Mouse (Mus musculus) CD4-positive naive resting alpha-beta T cell, adult 57 days (primary cell): ENCODE measurements around the gene Cuzd1. TPM values are rescaled to one million over a fixed set of nuclear protein-coding genes. Genes with fewer than 3 reads are reported as not detected.

Source experiments
- total RNA-seq: library from RNA; stranded (reverse); gene quantifications from one replicate; pipeline ENCODE4 v1.2.4, GENCODE M21; 2023

Cuzd1 gene
- total RNA-seq = not detected

GRCm38 (mm10) chr7:131322192-131322591 lies at the start of gene Cuzd1:
Gene Cuzd1, minus strand, starts transcription at chr7:131322292.

GRCm38 (mm10) chr7:131370648-131371469 lies 48.8 kb upstream of the Cuzd1 start, which contains the start of gene Pstk:
Gene Pstk, plus strand, starts transcription at chr7:131371141.

GRCm38 (mm10) chr7:131362615-131363300 lies 40.7 kb upstream of the Cuzd1 start, which contains the start of gene 2310057M21Rik:
Gene 2310057M21Rik, minus strand, starts transcription at chr7:131362759.

GRCm38 (mm10) chr7:131333564-131333963 lies 11.5 kb upstream of the Cuzd1 start, which contains the start of gene Fam24a:
Gene Fam24a, plus strand, starts transcription at chr7:131333864.

GRCm38 (mm10) chr7:131329416-131329815 lies 7.3 kb upstream of the Cuzd1 start, which contains the start of gene Fam24b:
Gene Fam24b, minus strand, starts transcription at chr7:131329516.

Other genes starting within 250 kb of the Cuzd1 start
- not detected for gene 4933402N03Rik, start 176.0 kb downstream of the Cuzd1 start, total RNA-seq
- not detected for gene 5430419D17Rik, start 147.9 kb downstream of the Cuzd1 start, total RNA-seq
- gene Fam24b, start 7.2 kb upstream of the Cuzd1 start, total RNA-seq = not detected
- not detected for gene Fam24a, start 11.6 kb upstream of the Cuzd1 start, total RNA-seq
- gene 2310057M21Rik, start 40.5 kb upstream of the Cuzd1 start, total RNA-seq = 20.5 TPM
- 37.4 TPM for gene Pstk, start 48.8 kb upstream of the Cuzd1 start, total RNA-seq
- 67.2 TPM for gene Ikzf5, start 88.2 kb upstream of the Cuzd1 start, total RNA-seq
- 22.0 TPM for gene Acadsb, start 88.3 kb upstream of the Cuzd1 start, total RNA-seq
- gene Hmx3, start 220.6 kb upstream of the Cuzd1 start, total RNA-seq = not detected
- not detected for gene Hmx2, start 226.5 kb upstream of the Cuzd1 start, total RNA-seq
- 50.9 TPM for gene Bub3, start 237.9 kb upstream of the Cuzd1 start, total RNA-seq